Mouse (Mus musculus) gonadal fat pad, adult 2 months (tissue): Measurements from ENCODE around the gene Mta1. TPM values are rescaled to one million over a fixed set of nuclear protein-coding genes. Genes with fewer than 3 reads are reported as not detected.
A peak's percentile ranks its signal among the peaks of the same experiment; 100 is the strongest.

ENCODE experiments used
- DNase-seq: peaks from one replicate; pipeline ENCODE4 v3.0.0-alpha.2; 2012; ENCODE audit warnings: low read depth
- polyA plus RNA-seq: library from polyadenylated mRNA; depleted of rRNA; stranded (reverse); fragments of >200 nt; gene quantifications from 2 replicates; pipeline ENCODE4 v1.2.3, GENCODE M21; 2012

Mta1 gene
- polyA plus RNA-seq, 1 experiment: 52.1 TPM

GRCm38 (mm10) chr12:113149341-113149740 lies 51.3 kb downstream of the Mta1 start:
- no peak for DNase-seq

GRCm38 (mm10) chr12:113149896-113150295 lies 51.8 kb downstream of the Mta1 start:
- DNase-seq: no peak

GRCm38 (mm10) chr12:113150591-113150990 lies 52.5 kb downstream of the Mta1 start:
- no peak for DNase-seq

GRCm38 (mm10) chr12:113151046-113151445 lies 53.0 kb downstream of the Mta1 start:
- DNase-seq: no peak

- DNase-seq: no peak
Observed at GRCm38 (mm10) chr12:113151661-113152271, 53.7 kb downstream of the Mta1 start.

- DNase-seq: no peak
Observed at GRCm38 (mm10) chr12:113152272-113152661, 54.2 kb downstream of the Mta1 start.

GRCm38 (mm10) chr12:113152991-113153525 lies 55.0 kb downstream of the Mta1 start:
- DNase-seq: no peak

GRCm38 (mm10) chr12:113153971-113154370 lies 55.9 kb downstream of the Mta1 start:
- DNase-seq: no peak

- no peak for DNase-seq
Observed at GRCm38 (mm10) chr12:113154747-113155075, 56.6 kb downstream of the Mta1 start.

- DNase-seq: no peak
Observed at GRCm38 (mm10) chr12:113155076-113155771, 57.1 kb downstream of the Mta1 start.

GRCm38 (mm10) chr12:113155887-113156539 lies 57.9 kb downstream of the Mta1 start, which contains the start of gene Tedc1:
Gene Tedc1, plus strand, starts transcription at chr12:113156421.
- DNase-seq: peak; percentile 90

GRCm38 (mm10) chr12:113156540-113156929 lies 58.5 kb downstream of the Mta1 start:
- DNase-seq: no peak

- DNase-seq: no peak
Observed at GRCm38 (mm10) chr12:113157002-113157401, 58.9 kb downstream of the Mta1 start.

- DNase-seq: no peak
Observed at GRCm38 (mm10) chr12:113157521-113157920, 59.4 kb downstream of the Mta1 start.

- DNase-seq: no peak
Observed at GRCm38 (mm10) chr12:113157971-113158370, 59.9 kb downstream of the Mta1 start.

GRCm38 (mm10) chr12:113163561-113164006 lies 65.5 kb downstream of the Mta1 start:
- DNase-seq: no peak

- DNase-seq: no peak
Observed at GRCm38 (mm10) chr12:113168031-113168536, 70.0 kb downstream of the Mta1 start.

GRCm38 (mm10) chr12:113176960-113177725 lies 79.1 kb downstream of the Mta1 start:
- DNase-seq: no peak

GRCm38 (mm10) chr12:113181020-113181419 lies 82.9 kb downstream of the Mta1 start:
- DNase-seq: no peak

- no peak for DNase-seq
Observed at GRCm38 (mm10) chr12:113184945-113185344, 86.9 kb downstream of the Mta1 start.

GRCm38 (mm10) chr12:113185442-113186291 lies 87.6 kb downstream of the Mta1 start, which contains the start of gene Tmem121:
Gene Tmem121, plus strand, starts transcription at chr12:113185930.
- no peak for DNase-seq
